Mouse (Mus musculus) testis, adult 2 months (tissue): ENCODE results near the gene Fank1.

Experiments used
- CTCF ChIP-seq: fragments of 200-500 bp; IDR thresholded peaks from 2 replicates; pipeline ENCODE4 v1.5.1; 2012; ENCODE audit warnings: low read depth, mild to moderate bottlenecking, inconsistent platforms, low read length, moderate library complexity; ENCODE audit not compliant: control insufficient read depth, insufficient read depth, insufficient replicate concordance
- POLR2A ChIP-seq: fragments of 200-500 bp; IDR thresholded peaks from 2 replicates; pipeline ENCODE4 v1.6.1; 2012; ENCODE audit warnings: low read depth, mild to moderate bottlenecking, inconsistent platforms, low read length, moderate library complexity; ENCODE audit not compliant: control insufficient read depth

DNA sequence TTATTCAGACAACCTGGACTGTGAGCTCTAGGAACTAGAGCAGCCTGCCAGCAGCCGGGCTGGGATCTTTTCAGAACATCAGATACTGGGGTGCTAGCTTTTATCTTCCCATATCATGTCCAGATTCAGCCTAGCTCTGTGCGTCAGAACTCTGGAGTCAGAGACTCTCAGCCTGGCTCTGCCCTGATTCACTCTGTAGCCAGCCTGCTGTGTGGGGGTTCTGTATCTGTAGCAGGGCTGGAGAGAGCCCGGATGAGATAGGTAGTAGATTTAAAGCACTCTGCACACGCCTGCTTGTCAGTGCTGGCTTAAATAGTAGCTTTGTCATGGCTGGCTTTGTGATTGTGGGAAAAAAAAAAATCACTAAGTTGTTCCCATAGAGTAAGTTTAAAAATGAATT is 51.9 kb downstream of the Fank1 start:
- TF ChIP-seq POLR2A (no peak), CTCF (no peak)
